Mouse (Mus musculus): ENCODE measurements around the gene Sf3b3. TPM values are rescaled to one million over a fixed set of nuclear protein-coding genes. Genes with fewer than 3 reads are reported as not detected.

Sf3b3 gene
- polyA plus RNA-seq (2012; rRNA removed) = 78.5 and 82.0 TPM in 2 replicates

DNA sequence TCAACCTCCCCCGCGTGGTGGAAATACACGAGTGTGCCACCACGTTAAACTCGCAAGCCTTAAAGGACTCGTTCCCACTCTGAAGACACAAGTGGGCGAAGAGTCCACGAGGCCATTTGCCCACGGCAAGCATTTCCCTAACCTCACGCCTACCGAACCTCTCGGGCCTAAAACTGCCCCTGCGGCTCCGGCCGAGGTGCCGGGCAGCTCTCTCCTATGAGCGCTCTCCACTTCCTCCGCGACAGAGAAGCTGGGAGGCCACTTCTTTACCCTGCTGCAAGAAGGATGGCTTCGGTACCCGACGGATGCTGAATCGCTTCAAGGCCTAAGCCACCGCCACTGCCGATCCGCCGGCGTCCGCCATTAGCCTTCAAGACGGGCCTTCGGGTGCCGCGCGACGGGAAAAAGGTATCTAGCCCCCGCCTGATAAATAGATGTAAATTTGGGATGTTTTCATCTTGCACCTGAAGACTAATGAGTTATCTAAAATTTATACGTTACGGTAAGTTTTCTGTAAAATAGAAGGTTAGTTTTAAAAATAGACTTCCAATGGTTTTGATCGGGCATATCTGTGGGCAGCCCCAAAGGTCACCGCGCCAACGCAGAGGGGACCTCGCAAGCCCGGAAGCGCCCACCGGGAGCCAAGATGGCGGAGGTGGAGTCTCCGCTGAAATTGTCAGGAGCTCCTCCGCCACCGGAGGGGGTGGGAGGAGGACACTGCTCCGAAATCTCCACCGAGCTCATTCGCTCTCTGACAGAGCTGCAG is at the start of gene Sf3b3, which contains the start of gene Cog4:
TSS of gene Sf3b3 (minus strand) at position 383 of the 766 bp plus-strand sequence.
TSS of gene Cog4 (plus strand) at position 196 of the 766 bp plus-strand sequence.
- H3K36me3 ChIP-seq (ENCODE audit: control insufficient read depth, insufficient read depth, low read length) = peaks cover 40% of the 10 kb centered on the region
- H3K27ac ChIP-seq (ENCODE audit: control insufficient read depth, insufficient read depth, low read length) = peak within 1 kb of the TSS; percentile 85
- H3K4me3 ChIP-seq (ENCODE audit: control insufficient read depth, insufficient read depth, low read length) = peak within 1 kb of the TSS; percentile 99
- DNase-seq = peak; percentile 85
- no peaks in the 10 kb centered on the region for H3K27me3 ChIP-seq (ENCODE audit: control insufficient read depth, insufficient read depth, low read length)
- under 1% methylated on average over 53 of the region's 53 CpGs for WGBS
- peaks cover 7% of the 10 kb centered on the region; the same call in 1 of the 2 replicates for H3K4me1 ChIP-seq (replicated peaks; ENCODE audit: control insufficient read depth, insufficient read depth, low read length)
- TF ChIP-seq POLR2A (IDR thresholded peaks at IDR 0.05; ENCODE audit: control insufficient read depth, extremely low read depth, insufficient read depth, low read length, poor library complexity) (peak; percentile 91), CTCF (IDR thresholded peaks at IDR 0.05; ENCODE audit: borderline replicate concordance, control insufficient read depth, extremely low read depth, insufficient read depth, low read length, poor library complexity) (0 out of 2 replicates have a peak, but pooled peaks have one; percentile 8)

DNA sequence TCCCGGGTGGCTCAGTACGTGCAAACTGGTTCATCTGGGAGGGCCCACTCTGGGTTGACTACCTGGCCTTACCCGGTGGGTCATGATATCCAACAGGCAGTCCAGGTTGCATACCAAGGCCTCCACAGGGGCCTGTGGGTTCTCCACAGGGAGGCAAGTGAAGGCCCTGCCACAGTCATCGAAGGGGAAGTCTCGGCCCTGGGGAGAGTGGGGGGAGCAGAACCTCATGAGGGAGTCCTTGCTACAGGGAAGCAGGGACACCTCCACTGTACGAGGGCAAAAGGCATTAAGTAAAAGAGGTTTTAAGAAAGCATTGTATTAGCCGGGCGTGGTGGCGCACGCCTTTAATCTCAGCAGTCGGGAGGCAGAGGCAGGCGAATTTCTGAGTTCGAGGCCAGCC is 49.2 kb upstream of the Sf3b3 start:
- no peak for DNase-seq
- H3K27ac ChIP-seq (ENCODE audit: control insufficient read depth, insufficient read depth, low read length) = no peak overlapping the region
- H3K36me3 ChIP-seq (ENCODE audit: control insufficient read depth, insufficient read depth, low read length) = no peaks in the 10 kb centered on the region
- 95% methylated on average over 13 of the region's 13 CpGs for WGBS
- no peak overlapping the region for H3K4me3 ChIP-seq (ENCODE audit: control insufficient read depth, insufficient read depth, low read length)
- no peaks in the 10 kb centered on the region for H3K4me1 ChIP-seq (replicated peaks; ENCODE audit: control insufficient read depth, insufficient read depth, low read length)
- no peak for TF ChIP-seq POLR2A (IDR thresholded peaks at IDR 0.05; ENCODE audit: control insufficient read depth, extremely low read depth, insufficient read depth, low read length, poor library complexity)
- no peak for TF ChIP-seq CTCF (IDR thresholded peaks at IDR 0.05; ENCODE audit: borderline replicate concordance, control insufficient read depth, extremely low read depth, insufficient read depth, low read length, poor library complexity)
- H3K27me3 ChIP-seq (ENCODE audit: control insufficient read depth, insufficient read depth, low read length) = no peaks in the 10 kb centered on the region

DNA sequence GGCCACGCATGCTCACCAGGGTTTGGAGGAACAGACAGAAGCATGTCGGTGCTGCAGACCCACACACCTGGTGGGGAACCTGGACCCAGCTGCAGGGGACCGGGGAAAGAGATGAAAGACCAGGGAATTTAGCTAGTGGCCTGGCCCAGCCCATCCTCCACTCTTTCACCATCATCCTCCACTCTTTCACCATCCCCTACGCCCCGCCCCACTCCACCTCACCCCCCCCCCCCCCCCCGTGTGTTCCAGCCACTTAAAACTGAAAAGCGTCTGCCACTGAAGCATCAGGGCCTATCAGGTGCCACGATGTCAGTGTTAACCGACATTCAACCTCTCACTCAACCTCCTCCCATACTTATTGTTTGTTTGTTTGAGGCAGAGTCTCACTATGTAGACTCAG is 48.7 kb upstream of the Sf3b3 start:
- TF ChIP-seq POLR2A (IDR thresholded peaks at IDR 0.05; ENCODE audit: control insufficient read depth, extremely low read depth, insufficient read depth, low read length, poor library complexity) (no peak), CTCF (IDR thresholded peaks at IDR 0.05; ENCODE audit: borderline replicate concordance, control insufficient read depth, extremely low read depth, insufficient read depth, low read length, poor library complexity) (no peak)
- DNase-seq = no peak
- Histone ChIP-seq H3K27me3 (ENCODE audit: control insufficient read depth, insufficient read depth, low read length) (no peaks in the 10 kb centered on the region), H3K4me1 (replicated peaks; ENCODE audit: control insufficient read depth, insufficient read depth, low read length) (no peaks in the 10 kb centered on the region), H3K27ac (ENCODE audit: control insufficient read depth, insufficient read depth, low read length) (no peak overlapping the region), H3K36me3 (ENCODE audit: control insufficient read depth, insufficient read depth, low read length) (no peaks in the 10 kb centered on the region), H3K4me3 (ENCODE audit: control insufficient read depth, insufficient read depth, low read length) (no peak overlapping the region)
- 90% methylated on average over 9 of the region's 9 CpGs for WGBS

DNA sequence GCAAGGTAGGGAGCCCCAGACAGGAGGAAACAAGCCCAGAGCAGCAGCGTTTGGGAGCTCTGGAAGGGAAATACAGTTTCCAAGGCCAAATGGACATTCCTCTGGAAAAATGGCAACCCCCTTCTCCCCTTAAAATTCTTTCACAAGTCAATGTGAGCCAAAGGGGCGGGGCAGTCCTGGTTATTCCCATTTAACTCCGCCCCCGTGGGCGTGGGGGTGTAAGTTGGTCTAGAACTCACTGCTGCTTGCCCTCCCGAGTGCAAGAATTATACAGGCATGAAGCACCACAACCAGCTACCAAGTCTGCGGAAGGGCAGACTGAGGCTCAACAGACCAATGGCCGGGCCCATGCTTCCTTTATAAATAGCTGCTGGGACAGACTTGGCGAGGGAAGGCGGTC is 48.3 kb upstream of the Sf3b3 start:
- DNase-seq = no peak
- no peak overlapping the region for H3K27ac ChIP-seq (ENCODE audit: control insufficient read depth, insufficient read depth, low read length)
- no peak overlapping the region for H3K4me3 ChIP-seq (ENCODE audit: control insufficient read depth, insufficient read depth, low read length)
- no peaks in the 10 kb centered on the region for H3K27me3 ChIP-seq (ENCODE audit: control insufficient read depth, insufficient read depth, low read length)
- WGBS = 93% methylated on average over 10 of the region's 10 CpGs
- H3K4me1 ChIP-seq (replicated peaks; ENCODE audit: control insufficient read depth, insufficient read depth, low read length) = no peaks in the 10 kb centered on the region
- no peaks in the 10 kb centered on the region for H3K36me3 ChIP-seq (ENCODE audit: control insufficient read depth, insufficient read depth, low read length)
- TF ChIP-seq POLR2A (IDR thresholded peaks at IDR 0.05; ENCODE audit: control insufficient read depth, extremely low read depth, insufficient read depth, low read length, poor library complexity) = no peak

DNA sequence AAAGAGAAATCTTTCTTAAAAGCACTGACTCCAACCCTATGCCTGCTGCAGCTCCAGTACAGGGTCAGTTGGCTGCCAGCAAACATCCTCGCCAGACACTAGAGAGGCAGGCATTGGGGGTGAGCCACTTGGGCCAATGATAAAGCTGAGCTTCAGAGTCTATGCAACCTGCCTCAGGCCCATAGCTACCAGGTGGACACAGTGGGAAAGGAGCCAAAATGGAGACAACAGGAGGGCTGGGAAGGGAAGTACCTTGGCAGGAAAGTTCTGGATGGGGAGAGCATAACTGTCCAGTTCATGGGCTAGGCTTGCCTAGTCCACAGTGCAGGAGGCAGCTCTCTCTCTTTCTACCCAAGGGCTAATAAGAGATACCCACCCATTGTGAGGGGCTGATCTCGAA is 46.3 kb upstream of the Sf3b3 start:
- no peak for TF ChIP-seq CTCF (IDR thresholded peaks at IDR 0.05; ENCODE audit: borderline replicate concordance, control insufficient read depth, extremely low read depth, insufficient read depth, low read length, poor library complexity)
- TF ChIP-seq POLR2A (IDR thresholded peaks at IDR 0.05; ENCODE audit: control insufficient read depth, extremely low read depth, insufficient read depth, low read length, poor library complexity) = no peak

DNA sequence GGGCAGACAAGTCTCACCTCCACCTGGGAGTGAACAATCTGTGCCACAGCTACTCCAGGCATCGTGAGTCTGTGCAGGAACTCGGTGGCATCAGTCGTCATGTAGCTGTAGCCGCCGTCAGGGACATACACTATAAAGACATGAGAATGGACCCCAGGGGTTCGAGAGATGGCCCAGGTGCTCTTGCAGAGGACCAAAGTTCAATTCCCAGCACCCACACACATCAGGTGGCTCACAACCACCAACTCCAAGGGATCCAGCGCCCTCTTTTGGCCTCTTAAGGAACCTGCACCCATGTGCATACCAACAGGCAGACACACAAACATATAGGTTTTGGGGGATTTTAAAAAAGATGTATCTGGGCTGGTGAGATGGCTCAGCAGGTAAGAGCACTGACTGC is 45.5 kb upstream of the Sf3b3 start:
- no peaks in the 10 kb centered on the region for H3K36me3 ChIP-seq (ENCODE audit: control insufficient read depth, insufficient read depth, low read length)

More for the DNA sequence above, 46.3 kb upstream of the Sf3b3 start:
- 99% methylated on average over 2 of the region's 2 CpGs for WGBS
- Histone ChIP-seq H3K27me3 (ENCODE audit: control insufficient read depth, insufficient read depth, low read length) (no peaks in the 10 kb centered on the region), H3K4me1 (replicated peaks; ENCODE audit: control insufficient read depth, insufficient read depth, low read length) (no peaks in the 10 kb centered on the region), H3K27ac (ENCODE audit: control insufficient read depth, insufficient read depth, low read length) (no peak overlapping the region), H3K4me3 (ENCODE audit: control insufficient read depth, insufficient read depth, low read length) (no peak overlapping the region), H3K36me3 (ENCODE audit: control insufficient read depth, insufficient read depth, low read length) (no peaks in the 10 kb centered on the region)
- no peak for DNase-seq

More for the DNA sequence above, 45.5 kb upstream of the Sf3b3 start:
- no peak for DNase-seq
- H3K27me3 ChIP-seq (ENCODE audit: control insufficient read depth, insufficient read depth, low read length) = no peaks in the 10 kb centered on the region
- TF ChIP-seq CTCF (IDR thresholded peaks at IDR 0.05; ENCODE audit: borderline replicate concordance, control insufficient read depth, extremely low read depth, insufficient read depth, low read length, poor library complexity) (no peak), POLR2A (IDR thresholded peaks at IDR 0.05; ENCODE audit: control insufficient read depth, extremely low read depth, insufficient read depth, low read length, poor library complexity) (no peak)
- H3K4me1 ChIP-seq (replicated peaks; ENCODE audit: control insufficient read depth, insufficient read depth, low read length) = no peaks in the 10 kb centered on the region
- H3K4me3 ChIP-seq (ENCODE audit: control insufficient read depth, insufficient read depth, low read length) = no peak overlapping the region
- no peak overlapping the region for H3K27ac ChIP-seq (ENCODE audit: control insufficient read depth, insufficient read depth, low read length)
- 96% methylated on average over 7 of the region's 7 CpGs for WGBS
